Mouse (Mus musculus): ENCODE measurements around the gene Ngef. TPM values are rescaled to one million over a fixed set of nuclear protein-coding genes. Genes with fewer than 3 reads are reported as not detected.
"Not testable (repeated sequence)": the region's sequence is repeated elsewhere in the genome, so short reads cannot be mapped to it uniquely, and the experiment has no call there.

Gene Ngef
- polyA plus RNA-seq, 1 experiment = 323 TPM

DNA sequence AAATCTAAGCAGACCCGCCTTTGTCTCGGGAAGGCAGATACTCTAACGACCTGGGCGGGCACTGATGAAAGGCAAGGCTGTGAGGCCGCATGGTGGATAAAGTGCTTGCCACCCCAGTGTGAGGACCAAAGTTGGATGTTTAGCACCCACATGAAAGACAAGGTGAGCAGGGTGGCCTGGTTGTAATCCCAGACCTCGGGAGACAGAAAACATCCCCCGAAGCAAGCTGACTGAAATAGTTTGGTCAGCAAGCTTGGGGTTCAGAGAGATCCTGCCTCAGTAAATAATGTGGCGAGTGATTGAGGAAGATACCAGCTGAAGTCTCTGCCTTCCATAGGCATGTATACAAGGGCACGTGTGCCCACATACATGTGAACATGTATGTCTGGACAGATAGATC lies 106.2 kb downstream of the Ngef start:
- no peaks in the 10 kb centered on the region for H3K4me1 ChIP-seq (ENCODE audit: control insufficient read depth, insufficient read depth, low read length)
- H3K27ac ChIP-seq (ENCODE audit: insufficient read depth, low read length) = no peak overlapping the region
- TF ChIP-seq CTCF (IDR thresholded peaks at IDR 0.05; ENCODE audit: extremely low read depth, insufficient read depth, low read length) (no peak), POLR2A (IDR thresholded peaks at IDR 0.05; ENCODE audit: extremely low read depth, insufficient read depth, low read length) (no peak)
- H3K4me3 ChIP-seq (ENCODE audit: insufficient read depth, low read length) = no peak overlapping the region

- H3K4me1 ChIP-seq (ENCODE audit: control insufficient read depth, insufficient read depth, low read length); H3K4me3 ChIP-seq (ENCODE audit: insufficient read depth, low read length); H3K27ac ChIP-seq (ENCODE audit: insufficient read depth, low read length): not testable (repeated sequence)
Measured at GRCm38 (mm10) chr1:87459856-87460255, 113.8 kb downstream of the Ngef start.

- no peak overlapping the region for H3K27ac ChIP-seq (ENCODE audit: insufficient read depth, low read length)
- TF ChIP-seq CTCF (IDR thresholded peaks at IDR 0.05; ENCODE audit: extremely low read depth, insufficient read depth, low read length) (no peak), POLR2A (IDR thresholded peaks at IDR 0.05; ENCODE audit: extremely low read depth, insufficient read depth, low read length) (no peak)
- H3K4me3 ChIP-seq (ENCODE audit: insufficient read depth, low read length) = no peak overlapping the region
- H3K4me1 ChIP-seq (ENCODE audit: control insufficient read depth, insufficient read depth, low read length) = no peaks in the 10 kb centered on the region
Measured at GRCm38 (mm10) chr1:87458045-87458444, 115.6 kb downstream of the Ngef start.

DNA sequence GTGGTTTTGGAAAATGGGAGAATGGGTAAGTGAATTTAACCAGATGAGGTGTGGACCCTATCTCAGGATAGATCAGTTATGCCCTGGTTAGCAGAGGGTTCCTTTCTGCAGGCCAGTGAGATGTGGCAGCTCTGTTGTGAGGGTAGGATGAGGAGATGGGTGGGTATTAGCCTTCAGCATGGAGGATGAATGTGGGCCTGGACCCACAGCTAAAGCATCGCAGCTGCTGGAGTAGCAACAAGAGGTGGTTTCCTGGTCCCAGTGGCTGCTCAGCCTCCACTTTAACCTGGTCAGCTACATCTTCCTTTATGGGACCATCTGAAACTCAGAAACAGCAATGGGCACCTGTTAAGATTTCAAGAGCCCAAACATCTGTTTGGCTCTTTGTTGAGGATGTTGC lies 117.2 kb downstream of the Ngef start:
- TF ChIP-seq CTCF (IDR thresholded peaks at IDR 0.05; ENCODE audit: extremely low read depth, insufficient read depth, low read length) (no peak), POLR2A (IDR thresholded peaks at IDR 0.05; ENCODE audit: extremely low read depth, insufficient read depth, low read length) (no peak)
- no peak overlapping the region for H3K4me3 ChIP-seq (ENCODE audit: insufficient read depth, low read length)

DNA sequence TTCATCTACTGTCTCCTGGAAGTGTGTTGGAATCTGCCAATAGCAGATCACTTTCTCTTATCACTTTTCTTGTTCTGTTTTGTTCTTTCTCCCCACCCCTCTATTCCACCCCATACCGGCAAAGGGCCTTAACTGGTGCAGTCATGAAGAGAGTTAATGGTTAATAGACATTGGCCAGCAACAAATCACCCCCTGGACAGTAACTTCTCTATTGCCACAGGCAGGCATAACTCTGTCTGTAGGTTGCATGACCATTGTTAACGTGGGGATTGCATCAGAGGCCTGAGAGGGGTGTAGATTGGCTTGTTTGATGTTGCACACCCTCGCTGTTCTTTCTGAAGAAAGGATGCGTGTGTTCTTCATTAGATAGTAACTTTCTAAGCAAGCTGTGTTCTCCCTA lies 124.2 kb downstream of the Ngef start:
- H3K27ac ChIP-seq (ENCODE audit: insufficient read depth, low read length) = no peak overlapping the region
- TF ChIP-seq CTCF (IDR thresholded peaks at IDR 0.05; ENCODE audit: extremely low read depth, insufficient read depth, low read length) (no peak), POLR2A (IDR thresholded peaks at IDR 0.05; ENCODE audit: extremely low read depth, insufficient read depth, low read length) (no peak)
- no peaks in the 10 kb centered on the region for H3K4me1 ChIP-seq (ENCODE audit: control insufficient read depth, insufficient read depth, low read length)
- no peak overlapping the region for H3K4me3 ChIP-seq (ENCODE audit: insufficient read depth, low read length)

More for the DNA sequence above, 117.2 kb downstream of the Ngef start:
- Histone ChIP-seq H3K4me1 (ENCODE audit: control insufficient read depth, insufficient read depth, low read length) (no peaks in the 10 kb centered on the region), H3K27ac (ENCODE audit: insufficient read depth, low read length) (no peak overlapping the region)

DNA sequence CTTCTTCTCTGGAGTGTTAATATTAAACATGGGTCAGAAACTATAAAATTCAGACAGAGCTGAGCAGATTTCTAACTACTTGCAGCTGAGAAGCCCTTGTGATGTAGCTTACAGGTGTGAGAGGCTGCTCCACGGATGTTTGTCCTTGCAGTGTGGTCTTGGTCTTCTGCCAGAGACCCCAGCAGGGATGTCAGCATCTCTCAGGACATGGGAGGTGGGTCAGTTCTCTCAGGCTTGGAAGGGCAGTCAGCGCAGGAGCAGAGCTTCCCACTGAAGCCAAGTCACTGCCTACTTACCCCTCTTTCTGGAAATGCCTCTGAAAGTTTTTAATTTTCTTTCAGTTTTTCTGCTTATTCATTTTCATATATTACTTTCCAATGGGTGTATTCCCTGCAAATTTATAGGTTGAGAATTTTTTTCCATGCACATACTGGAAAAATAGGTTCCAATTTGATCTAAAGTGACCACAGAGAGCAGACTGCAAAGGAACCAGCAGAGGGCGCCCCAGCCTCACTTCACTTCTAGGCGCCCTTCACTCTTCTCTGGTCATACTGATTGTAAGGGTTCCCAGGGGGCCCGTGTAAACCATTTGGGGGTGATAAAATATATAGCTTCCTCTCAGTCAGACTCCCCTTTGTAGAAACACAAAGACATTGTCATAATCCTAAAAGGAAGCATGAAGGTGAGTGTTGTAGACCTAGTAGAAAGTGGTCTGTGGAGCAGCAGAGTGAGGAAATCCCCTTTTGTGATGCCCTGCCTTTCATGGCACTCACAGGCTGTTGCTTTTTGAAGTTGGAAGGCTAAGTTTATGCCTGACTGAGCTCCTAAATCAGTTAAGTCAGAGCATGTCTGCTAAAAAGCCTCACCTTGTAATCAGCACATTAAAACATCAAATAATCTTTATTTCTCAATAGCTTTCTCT lies 126.2 kb downstream of the Ngef start:
- Histone ChIP-seq H3K4me1 (ENCODE audit: control insufficient read depth, insufficient read depth, low read length) (no peaks in the 10 kb centered on the region), H3K27ac (ENCODE audit: insufficient read depth, low read length) (no peak overlapping the region), H3K4me3 (ENCODE audit: insufficient read depth, low read length) (no peak overlapping the region)
- TF ChIP-seq POLR2A (IDR thresholded peaks at IDR 0.05; ENCODE audit: extremely low read depth, insufficient read depth, low read length) = no peak
- TF ChIP-seq CTCF (IDR thresholded peaks at IDR 0.05; ENCODE audit: extremely low read depth, insufficient read depth, low read length) = peak; percentile 61

GRCm38 (mm10) chr1:87436583-87436982 lies 137.1 kb downstream of the Ngef start:
- Histone ChIP-seq H3K4me3 (ENCODE audit: insufficient read depth, low read length) (no peak overlapping the region), H3K4me1 (ENCODE audit: control insufficient read depth, insufficient read depth, low read length) (no peaks in the 10 kb centered on the region)
- no peak for TF ChIP-seq POLR2A (IDR thresholded peaks at IDR 0.05; ENCODE audit: extremely low read depth, insufficient read depth, low read length)
- no peak for TF ChIP-seq CTCF (IDR thresholded peaks at IDR 0.05; ENCODE audit: extremely low read depth, insufficient read depth, low read length)

DNA sequence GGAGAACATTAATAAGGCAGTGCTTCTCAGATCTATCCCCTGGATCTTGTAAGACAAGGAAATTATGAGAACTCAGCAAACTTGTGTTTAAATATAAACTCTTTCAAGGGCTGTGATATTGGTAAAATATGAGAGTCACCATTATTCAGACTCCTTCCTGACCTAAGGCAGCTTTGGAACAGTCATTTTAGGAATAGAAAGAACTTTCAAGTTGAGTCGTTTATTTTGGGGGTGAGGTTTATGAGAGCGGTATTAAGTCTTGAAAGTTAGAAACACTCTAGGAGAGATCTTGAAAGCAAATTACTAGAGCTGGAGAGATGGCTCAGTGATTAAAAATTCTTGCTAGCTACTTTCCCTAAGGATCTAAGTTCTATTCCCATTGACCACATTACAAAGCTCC lies 138.5 kb downstream of the Ngef start:
- TF ChIP-seq CTCF (IDR thresholded peaks at IDR 0.05; ENCODE audit: extremely low read depth, insufficient read depth, low read length) (no peak), POLR2A (IDR thresholded peaks at IDR 0.05; ENCODE audit: extremely low read depth, insufficient read depth, low read length) (no peak)

More at GRCm38 (mm10) chr1:87436583-87436982, 137.1 kb downstream of the Ngef start:
- no peak overlapping the region for H3K27ac ChIP-seq (ENCODE audit: insufficient read depth, low read length)

More for the DNA sequence above, 138.5 kb downstream of the Ngef start:
- H3K4me1 ChIP-seq (ENCODE audit: control insufficient read depth, insufficient read depth, low read length) = no peaks in the 10 kb centered on the region
- no peak overlapping the region for H3K4me3 ChIP-seq (ENCODE audit: insufficient read depth, low read length)
- H3K27ac ChIP-seq (ENCODE audit: insufficient read depth, low read length) = no peak overlapping the region

Other genes starting within 250 kb of the Ngef start
- 54.3 and 55.8 TPM in 2 replicates for gene Gigyf2, start 246.9 kb downstream of the Ngef start, polyA plus RNA-seq (2012; rRNA removed)
- gene Kcnj13, start 179.1 kb downstream of the Ngef start, polyA plus RNA-seq (2012; rRNA removed) = 1.8 and 3.3 TPM in 2 replicates
- gene Snorc, start 103.6 kb downstream of the Ngef start, polyA plus RNA-seq (2012; rRNA removed) = 1.3 and 2.2 TPM in 2 replicates
- 13.6 and 14.6 TPM in 2 replicates for gene Neu2, start 64.0 kb downstream of the Ngef start, polyA plus RNA-seq (2012; rRNA removed)
- gene Inpp5d, start 46.4 kb upstream of the Ngef start, polyA plus RNA-seq (2012; rRNA removed) = 18.2 and 18.3 TPM in 2 replicates
- 76.2 and 79.2 TPM in 2 replicates for gene Atg16l1, start 182.0 kb upstream of the Ngef start, polyA plus RNA-seq (2012; rRNA removed)
- 2.2 and 3.0 TPM in 2 replicates for gene Sag, start 229.8 kb upstream of the Ngef start, polyA plus RNA-seq (2012; rRNA removed)